Comparison of ENCODE assay signal across 8 mouse cellular contexts in the genomic region with DNA sequence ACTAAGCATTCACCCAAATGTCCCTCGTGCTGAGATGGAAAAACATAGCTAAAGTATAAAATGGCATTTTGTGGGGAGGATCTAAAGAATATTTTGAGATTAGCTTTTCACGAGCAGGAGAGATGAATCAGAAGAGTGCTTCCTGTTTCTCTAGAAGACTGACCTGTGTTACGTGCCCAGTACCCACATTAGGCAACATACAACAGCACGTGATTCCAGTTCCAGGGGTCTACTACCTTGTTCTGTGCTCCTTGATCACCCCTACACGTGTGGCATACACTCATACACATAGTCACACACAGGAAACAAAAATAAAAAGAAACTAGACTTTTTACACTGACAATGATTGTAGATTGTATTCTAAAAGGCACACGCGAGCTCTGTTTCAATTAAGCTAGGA. TPM values are rescaled to one million over a fixed set of nuclear protein-coding genes. Genes with fewer than 3 reads are reported as not detected.
DNase-seq lines count a peak whose midpoint lies in the region; ATAC-seq and TF ChIP-seq lines count a peak whose summit lies in the region.

No protein-coding gene starts in this region.

- ATAC-seq in heart, postnatal 0 days (ENCODE audit: insufficient read depth, low read depth), result no peak
- ATAC-seq in hindbrain, embryonic 13.5 days (ENCODE audit: low FRiP score), result no peak
- no peak for ATAC-seq in monocyte, adult 5-6 weeks (replicated peaks; ENCODE audit: insufficient number of reproducible peaks, low FRiP score, low TSS enrichment, poor library complexity, severe bottlenecking)

- H3K27ac ChIP-seq in heart, postnatal 0 days (ENCODE audit: low read depth), result no peak overlapping the region
- no peak overlapping the region for H3K27ac ChIP-seq in heart, embryonic 10.5 days
- H3K27ac ChIP-seq in MEL (ENCODE audit: control insufficient read depth, low read depth, low read length), result peak overlapping the region; percentile 32; the same call in 1 of the 2 replicates
- no peak overlapping the region for H3K27ac ChIP-seq in hindbrain, embryonic 13.5 days
- no peak overlapping the region for H3K27ac ChIP-seq in macrophage

- no peaks in the 10 kb centered on the region for H3K9me3 ChIP-seq in heart, postnatal 0 days (replicated peaks; ENCODE audit: control insufficient read depth, low read length)
- H3K9me3 ChIP-seq in heart, embryonic 10.5 days, result no peaks in the 10 kb centered on the region
- no peaks in the 10 kb centered on the region for H3K9me3 ChIP-seq in MEL (replicated peaks; ENCODE audit: insufficient read depth, low read length)
- H3K9me3 ChIP-seq in hindbrain, embryonic 13.5 days, result no peaks in the 10 kb centered on the region

- no peak for TF ChIP-seq CTCF in heart, postnatal 0 days (IDR thresholded peaks at IDR 0.05; ENCODE audit: low read depth)
- TF ChIP-seq CTCF in MEL (IDR thresholded peaks at IDR 0.05 in 2 of 3, conservative IDR thresholded peaks at IDR 0.05 in 1 of 3; ENCODE audit: control insufficient read depth in 1 of 3, insufficient read depth in 1 of 3, low read depth in 2 of 3, low read length in 3 of 3, poor library complexity in 1 of 3, severe bottlenecking in 1 of 3), result no peak

- intact Hi-C loops in left cerebral cortex, postnatal 4 days (cut with DNase I), result no loop called here

- peak overlapping the region; percentile 83; the same call in 1 of the 2 replicates for H3K4me3 ChIP-seq in heart, postnatal 0 days (ENCODE audit: low read depth, low read length)
- H3K4me3 ChIP-seq in heart, embryonic 10.5 days, result no peak overlapping the region
- H3K4me3 ChIP-seq in MEL (ENCODE audit: control insufficient read depth in 1 of 2, insufficient read depth in 1 of 2, low read depth in 2 of 2, low read length in 2 of 2) (peak overlapping the region; percentile 50 to 98), macrophage (ENCODE audit: inconsistent target) (peak overlapping the region; percentile 97)
- H3K4me3 ChIP-seq in hindbrain, embryonic 13.5 days, result peak overlapping the region; percentile 82

- H3K79me2 ChIP-seq in MEL (ENCODE audit: control insufficient read depth, insufficient read depth, low read length, poor library complexity) (peaks cover 17% of the 10 kb centered on the region), macrophage (ENCODE audit: inconsistent target) (peaks cover 28% of the 10 kb centered on the region)

- 68% methylated on average over 7 of the region's 7 CpGs for WGBS in heart, postnatal 0 days
- WGBS in heart, embryonic 10.5 days, result 76% methylated on average over 7 of the region's 7 CpGs
- 79% methylated on average over 7 of the region's 7 CpGs for WGBS in hindbrain, embryonic 13.5 days
- 50% methylated on average over 7 of the region's 7 CpGs for WGBS in macrophage (ENCODE audit: missing documents)

- peak overlapping the region; percentile 91 for H3K4me2 ChIP-seq in heart, postnatal 0 days (ENCODE audit: low read depth, low read length)
- H3K4me2 ChIP-seq in hindbrain, embryonic 13.5 days, result peak overlapping the region; percentile 100

- H3K9ac ChIP-seq in heart, postnatal 0 days (replicated peaks; ENCODE audit: low read depth, low read length), result no peak overlapping the region
- peak overlapping the region; percentile 95 for H3K9ac ChIP-seq in MEL (ENCODE audit: control insufficient read depth, low read depth, low read length, poor library complexity, severe bottlenecking)
- no peak overlapping the region for H3K9ac ChIP-seq in hindbrain, embryonic 13.5 days

- no peak for TF ChIP-seq EP300 in heart, postnatal 0 days (IDR thresholded peaks at IDR 0.05; ENCODE audit: low read depth)
- TF ChIP-seq EP300 in MEL (IDR thresholded peaks at IDR 0.05; ENCODE audit: low read depth in 1 of 2, low read length in 2 of 2), result no peak

- no peak for TF ChIP-seq RAD21 in MEL (IDR thresholded peaks at IDR 0.05; ENCODE audit: low read depth, low read length)

- H3K4me1 ChIP-seq in heart, postnatal 0 days (ENCODE audit: control insufficient read depth, insufficient read depth), result peaks cover 6% of the 10 kb centered on the region; the same call in 1 of the 2 replicates
- H3K4me1 ChIP-seq in heart, embryonic 10.5 days, result peaks cover 15% of the 10 kb centered on the region
- peaks cover 0 to 18% of the 10 kb centered on the region in 2 experiments; a peak in 2 of 4 replicates for H3K4me1 ChIP-seq in MEL (ENCODE audit: control insufficient read depth in 1 of 2, insufficient read depth in 2 of 2, low read length in 2 of 2)
- peaks cover 24% of the 10 kb centered on the region for H3K4me1 ChIP-seq in hindbrain, embryonic 13.5 days (replicated peaks)

- TF ChIP-seq POLR2A in MEL (IDR thresholded peaks at IDR 0.05; ENCODE audit: control insufficient read depth in 1 of 2, insufficient read depth in 1 of 2, low read depth in 1 of 2, low read length in 2 of 2, poor library complexity in 1 of 2), result no peak

- peaks cover 19% of the 10 kb centered on the region for H3K36me3 ChIP-seq in heart, postnatal 0 days (replicated peaks; ENCODE audit: control insufficient read depth, insufficient read depth, low read length)
- H3K36me3 ChIP-seq in heart, embryonic 10.5 days, result peaks cover 15% of the 10 kb centered on the region
- H3K36me3 ChIP-seq in MEL (ENCODE audit: control insufficient read depth in 1 of 2, insufficient read depth in 2 of 2, low read length in 2 of 2) (peaks cover 0 to 11% of the 10 kb centered on the region in 2 experiments; a peak in 1 of 4 replicates), macrophage (ENCODE audit: inconsistent target) (peaks cover 14% of the 10 kb centered on the region)
- peaks cover 32% of the 10 kb centered on the region for H3K36me3 ChIP-seq in hindbrain, embryonic 13.5 days

- DNase-seq in heart, postnatal 0 days (ENCODE audit: low spot score), result no peak
- no peak for DNase-seq in heart, embryonic 10.5 days (ENCODE audit: low spot score)
- DNase-seq in MEL (ENCODE audit: low read depth, low spot score), result peak; percentile 56
- DNase-seq in left cerebral cortex, postnatal 4 days, result no peak
- no peak for DNase-seq in lung, postnatal 4 days

- no peaks in the 10 kb centered on the region for H3K27me3 ChIP-seq in heart, postnatal 0 days (ENCODE audit: control insufficient read depth, insufficient read depth, low read length)
- H3K27me3 ChIP-seq in heart, embryonic 10.5 days (ENCODE audit: insufficient read depth, poor library complexity, severe bottlenecking), result no peaks in the 10 kb centered on the region
- no peaks in the 10 kb centered on the region for H3K27me3 ChIP-seq in MEL (ENCODE audit: control insufficient read depth in 1 of 2, insufficient read depth in 2 of 2, low read length in 2 of 2)
- H3K27me3 ChIP-seq in hindbrain, embryonic 13.5 days, result no peaks in the 10 kb centered on the region

RNA-seq across cellular contexts. Expression of gene Zkscan14, which starts 1.3 kb away (rescaled TPM):
- 9.8 and 13.8 TPM in 2 replicates for total RNA-seq in heart, postnatal 0 days (2014; rRNA removed; ENCODE audit: low replicate concordance)
- 6.3 and 7.9 TPM in 2 replicates for polyA plus RNA-seq in heart, postnatal 0 days (2015; fragmentation: Nextera tagmentation; extraction: Ambion mirVana)
- 6.1 TPM in 2 replicates for polyA plus RNA-seq in heart, embryonic 10.5 days (2016; fragmentation: Nextera tagmentation; extraction: Ambion mirVana)
- 6.7 and 7.1 TPM in 2 replicates for total RNA-seq in MEL (2012; rRNA removed)
- 1 to 10 TPM in 1 of 2 experiments, not detected in 1; 7.5 TPM for polyA plus RNA-seq in MEL (2012; ENCODE audit: insufficient read depth in 1 of 2, insufficient read length in 2 of 2, low read depth in 1 of 2, low replicate concordance in 2 of 2, missing spikeins in 1 of 2)
- polyA plus RNA-seq in hindbrain, embryonic 13.5 days (2015; fragmentation: Nextera tagmentation; extraction: Ambion mirVana), result 13.6 and 15.6 TPM in 2 replicates
- total RNA-seq in macrophage (2018; cell fraction: chromatin; rRNA removed), result 10 to 100 TPM in 6 of 26 experiments, 1 to 10 TPM in 20; 1.7 to 19.7 (median 4.7) TPM
- 1 to 10 TPM in 25 of 26 experiments, under 1 TPM in 1; 0.66 to 9.6 (median 4.9) TPM for total RNA-seq in macrophage (2018; cell fraction: cytosol; rRNA removed)
- 10 to 100 TPM in 3 of 26 experiments, 1 to 10 TPM in 23; 1.3 to 15.5 (median 3.3) TPM for total RNA-seq in macrophage (2018; cell fraction: nucleus; rRNA removed)
- 5.3 to 8.3 TPM (median 7.4 TPM) in 3 replicates for polyA plus RNA-seq in macrophage (2018)
- total RNA-seq in left cerebral cortex, postnatal 4 days (2021), result 1 to 10 TPM; 6.4 to 7.5 TPM
- 44.2 to 69.7 TPM (median 65.2 TPM) in 3 replicates for total RNA-seq in monocyte, adult 5-6 weeks (2017)

RNA-seq across cellular contexts. Expression of gene Zkscan5, which starts 4.0 kb away (rescaled TPM):
- 17.0 and 19.2 TPM in 2 replicates for total RNA-seq in heart, postnatal 0 days (2014; rRNA removed; ENCODE audit: low replicate concordance)
- 7.8 and 8.6 TPM in 2 replicates for polyA plus RNA-seq in heart, postnatal 0 days (2015; fragmentation: Nextera tagmentation; extraction: Ambion mirVana)
- polyA plus RNA-seq in heart, embryonic 10.5 days (2016; fragmentation: Nextera tagmentation; extraction: Ambion mirVana), result 10.9 and 11.8 TPM in 2 replicates
- total RNA-seq in MEL (2012; rRNA removed), result 7.8 and 8.7 TPM in 2 replicates
- polyA plus RNA-seq in MEL (2012; ENCODE audit: insufficient read depth in 1 of 2, insufficient read length in 2 of 2, low read depth in 1 of 2, low replicate concordance in 2 of 2, missing spikeins in 1 of 2) (1 to 10 TPM in 1 of 2 experiments, not detected in 1; 9.8 TPM), macrophage (2018) (4.0 to 4.8 TPM (median 4.2 TPM) in 3 replicates)
- 14.8 and 17.1 TPM in 2 replicates for polyA plus RNA-seq in hindbrain, embryonic 13.5 days (2015; fragmentation: Nextera tagmentation; extraction: Ambion mirVana)
- 10 to 100 TPM in 9 of 26 experiments, 1 to 10 TPM in 17; 2.4 to 16.3 (median 6.5) TPM for total RNA-seq in macrophage (2018; cell fraction: chromatin; rRNA removed)
- 1 to 10 TPM; 1.1 to 7.1 (median 4.0) TPM for total RNA-seq in macrophage (2018; cell fraction: cytosol; rRNA removed)
- total RNA-seq in macrophage (2018; cell fraction: nucleus; rRNA removed), result 10 to 100 TPM in 4 of 26 experiments, 1 to 10 TPM in 22; 2.4 to 11.5 (median 4.6) TPM
- total RNA-seq in left cerebral cortex, postnatal 4 days (2021), result 10 to 100 TPM; 15.5 to 16.0 TPM
- total RNA-seq in monocyte, adult 5-6 weeks (2017), result 6.5 to 10.6 TPM (median 9.0 TPM) in 3 replicates

RNA-seq across cellular contexts. Expression of gene Atp5j2, which starts 8.5 kb away (rescaled TPM):
- 517 and 525 TPM in 2 replicates for total RNA-seq in heart, postnatal 0 days (2014; rRNA removed; ENCODE audit: low replicate concordance)
- 1,976 and 2,009 TPM in 2 replicates for polyA plus RNA-seq in heart, postnatal 0 days (2015; fragmentation: Nextera tagmentation; extraction: Ambion mirVana)
- polyA plus RNA-seq in heart, embryonic 10.5 days (2016; fragmentation: Nextera tagmentation; extraction: Ambion mirVana), result 717 and 837 TPM in 2 replicates
- 493 and 517 TPM in 2 replicates for total RNA-seq in MEL (2012; rRNA removed)
- 100 to 1,000 TPM; 543 to 733 TPM for polyA plus RNA-seq in MEL (2012; ENCODE audit: insufficient read depth in 1 of 2, insufficient read length in 2 of 2, low read depth in 1 of 2, low replicate concordance in 2 of 2, missing spikeins in 1 of 2)
- polyA plus RNA-seq in hindbrain, embryonic 13.5 days (2015; fragmentation: Nextera tagmentation; extraction: Ambion mirVana), result 693 and 710 TPM in 2 replicates
- total RNA-seq in macrophage (2018; cell fraction: chromatin; rRNA removed), result 10 to 100 TPM in 24 of 26 experiments, 1 to 10 TPM in 2; 6.7 to 44.9 (median 20.2) TPM
- 100 to 1,000 TPM; 155 to 212 (median 175) TPM for total RNA-seq in macrophage (2018; cell fraction: cytosol; rRNA removed)
- 10 to 100 TPM; 15.8 to 53.5 (median 31.2) TPM for total RNA-seq in macrophage (2018; cell fraction: nucleus; rRNA removed)
- 102 to 214 TPM (median 189 TPM) in 3 replicates for polyA plus RNA-seq in macrophage (2018)
- 100 to 1,000 TPM; 213 to 222 TPM for total RNA-seq in left cerebral cortex, postnatal 4 days (2021)
- total RNA-seq in monocyte, adult 5-6 weeks (2017), result 94.3 to 131 TPM (median 97.4 TPM) in 3 replicates

RNA-seq across cellular contexts. Expression of gene Zfp655, which starts 31.1 kb away (rescaled TPM):
- 31.4 and 51.2 TPM in 2 replicates for total RNA-seq in heart, postnatal 0 days (2014; rRNA removed; ENCODE audit: low replicate concordance)
- polyA plus RNA-seq in heart, postnatal 0 days (2015; fragmentation: Nextera tagmentation; extraction: Ambion mirVana), result 29.2 and 33.4 TPM in 2 replicates
- 32.5 and 38.0 TPM in 2 replicates for polyA plus RNA-seq in heart, embryonic 10.5 days (2016; fragmentation: Nextera tagmentation; extraction: Ambion mirVana)
- 26.9 and 30.3 TPM in 2 replicates for total RNA-seq in MEL (2012; rRNA removed)
- polyA plus RNA-seq in MEL (2012; ENCODE audit: insufficient read depth in 1 of 2, insufficient read length in 2 of 2, low read depth in 1 of 2, low replicate concordance in 2 of 2, missing spikeins in 1 of 2), result 10 to 100 TPM; 25.2 to 35.3 TPM
- 34.6 and 38.3 TPM in 2 replicates for polyA plus RNA-seq in hindbrain, embryonic 13.5 days (2015; fragmentation: Nextera tagmentation; extraction: Ambion mirVana)
- 100 to 1,000 TPM in 23 of 26 experiments, 10 to 100 TPM in 3; 82.8 to 262 (median 161) TPM for total RNA-seq in macrophage (2018; cell fraction: chromatin; rRNA removed)
- total RNA-seq in macrophage (2018; cell fraction: cytosol; rRNA removed), result 10 to 100 TPM; 32.7 to 62.9 (median 47.7) TPM
- 100 to 1,000 TPM in 17 of 26 experiments, 10 to 100 TPM in 9; 59.9 to 193 (median 122) TPM for total RNA-seq in macrophage (2018; cell fraction: nucleus; rRNA removed)
- 34.3 to 40.2 TPM (median 37.0 TPM) in 3 replicates for polyA plus RNA-seq in macrophage (2018)
- 10 to 100 TPM; 25.5 to 28.9 TPM for total RNA-seq in left cerebral cortex, postnatal 4 days (2021)
- total RNA-seq in monocyte, adult 5-6 weeks (2017), result 54.6 to 56.2 TPM (median 55.3 TPM) in 3 replicates

RNA-seq across cellular contexts. Expression of gene Cpsf4, which starts 33.4 kb away (rescaled TPM):
- total RNA-seq in heart, postnatal 0 days (2014; rRNA removed; ENCODE audit: low replicate concordance), result 20.0 and 21.5 TPM in 2 replicates
- 14.5 and 14.9 TPM in 2 replicates for polyA plus RNA-seq in heart, postnatal 0 days (2015; fragmentation: Nextera tagmentation; extraction: Ambion mirVana)
- 38.8 and 53.3 TPM in 2 replicates for polyA plus RNA-seq in heart, embryonic 10.5 days (2016; fragmentation: Nextera tagmentation; extraction: Ambion mirVana)
- 72.0 and 75.3 TPM in 2 replicates for total RNA-seq in MEL (2012; rRNA removed)
- 10 to 100 TPM in 1 of 2 experiments, not detected in 1; 88.2 TPM for polyA plus RNA-seq in MEL (2012; ENCODE audit: insufficient read depth in 1 of 2, insufficient read length in 2 of 2, low read depth in 1 of 2, low replicate concordance in 2 of 2, missing spikeins in 1 of 2)
- polyA plus RNA-seq in hindbrain, embryonic 13.5 days (2015; fragmentation: Nextera tagmentation; extraction: Ambion mirVana), result 52.3 and 53.4 TPM in 2 replicates
- total RNA-seq in macrophage (2018; cell fraction: chromatin; rRNA removed), result 10 to 100 TPM; 19.8 to 46.4 (median 32.9) TPM
- total RNA-seq in macrophage (2018; cell fraction: cytosol; rRNA removed), result 10 to 100 TPM in 21 of 26 experiments, 1 to 10 TPM in 5; 6.8 to 17.3 (median 13.1) TPM
- total RNA-seq in macrophage (2018; cell fraction: nucleus; rRNA removed), result 10 to 100 TPM; 13.5 to 45.2 (median 27.0) TPM
- polyA plus RNA-seq in macrophage (2018), result 12.2 to 17.6 TPM (median 16.5 TPM) in 3 replicates
- total RNA-seq in left cerebral cortex, postnatal 4 days (2021), result 10 to 100 TPM; 35.2 to 36.4 TPM
- 24.9 to 38.9 TPM (median 31.3 TPM) in 3 replicates for total RNA-seq in monocyte, adult 5-6 weeks (2017)
